Mouse (Mus musculus) naive thymus-derived CD4-positive, alpha-beta T cell, adult 5 months (primary cell): ENCODE data around the gene Pard3. TPM values are rescaled to one million over a fixed set of nuclear protein-coding genes. Genes with fewer than 3 reads are reported as not detected.

Experiments
- polyA plus RNA-seq: library from polyadenylated mRNA; unstranded; fragments of 100-300 nt; shearing (Covaris generic); gene quantifications from one replicate; pipeline ENCODE4 v1.2.1, GENCODE M21; 2017

Gene Pard3
- polyA plus RNA-seq = not detected

GRCm38 (mm10) chr8:127063551-127064360 lies at the start of gene Pard3:
Gene Pard3, plus strand, starts transcription at chr8:127063893.

Other genes starting within 250 kb of the Pard3 start
- gene Tomm20, start 118.0 kb upstream of the Pard3 start, polyA plus RNA-seq = 152 TPM
- gene Rbm34, start 92.8 kb upstream of the Pard3 start, polyA plus RNA-seq = 44.2 TPM